Mouse (Mus musculus) bone marrow, adult 2 months (tissue): ENCODE results near the gene Trim54.

Experiments
- CTCF ChIP-seq: fragments of 200-500 bp; IDR thresholded peaks from 2 replicates; pipeline ENCODE4 v1.5.1; 2011; ENCODE audit warnings: low read length, control low read depth; ENCODE audit not compliant: control insufficient read depth, insufficient read depth
- POLR2A ChIP-seq: fragments of 200-500 bp; IDR thresholded peaks from 2 replicates; pipeline ENCODE4 v1.6.1; 2011; ENCODE audit warnings: low read depth, mild to moderate bottlenecking, control low read depth, low read length, borderline replicate concordance; ENCODE audit not compliant: control insufficient read depth

DNA sequence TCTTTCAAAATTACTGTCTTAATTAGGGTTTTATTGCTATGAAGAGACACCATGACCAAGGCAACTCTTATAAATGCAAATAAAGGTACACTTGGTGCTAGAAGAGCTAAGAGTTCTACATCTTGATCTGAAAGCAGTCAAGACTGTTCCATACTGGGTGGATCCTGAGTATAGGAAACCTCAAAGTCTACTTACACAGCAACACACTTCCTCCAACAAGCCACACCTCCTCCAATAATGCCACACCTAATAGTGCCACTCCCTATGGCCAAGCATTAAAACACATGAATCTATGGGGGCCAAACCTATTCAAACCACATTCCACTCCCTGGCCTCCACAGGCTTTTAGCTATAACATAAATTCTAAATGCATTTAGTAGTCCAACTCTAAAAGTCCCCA is 46.0 kb downstream of the Trim54 start:
- TF ChIP-seq CTCF: no peak
- no peak for TF ChIP-seq POLR2A
